Mouse (Mus musculus): Measurements from ENCODE around the gene Zzz3.

DNA sequence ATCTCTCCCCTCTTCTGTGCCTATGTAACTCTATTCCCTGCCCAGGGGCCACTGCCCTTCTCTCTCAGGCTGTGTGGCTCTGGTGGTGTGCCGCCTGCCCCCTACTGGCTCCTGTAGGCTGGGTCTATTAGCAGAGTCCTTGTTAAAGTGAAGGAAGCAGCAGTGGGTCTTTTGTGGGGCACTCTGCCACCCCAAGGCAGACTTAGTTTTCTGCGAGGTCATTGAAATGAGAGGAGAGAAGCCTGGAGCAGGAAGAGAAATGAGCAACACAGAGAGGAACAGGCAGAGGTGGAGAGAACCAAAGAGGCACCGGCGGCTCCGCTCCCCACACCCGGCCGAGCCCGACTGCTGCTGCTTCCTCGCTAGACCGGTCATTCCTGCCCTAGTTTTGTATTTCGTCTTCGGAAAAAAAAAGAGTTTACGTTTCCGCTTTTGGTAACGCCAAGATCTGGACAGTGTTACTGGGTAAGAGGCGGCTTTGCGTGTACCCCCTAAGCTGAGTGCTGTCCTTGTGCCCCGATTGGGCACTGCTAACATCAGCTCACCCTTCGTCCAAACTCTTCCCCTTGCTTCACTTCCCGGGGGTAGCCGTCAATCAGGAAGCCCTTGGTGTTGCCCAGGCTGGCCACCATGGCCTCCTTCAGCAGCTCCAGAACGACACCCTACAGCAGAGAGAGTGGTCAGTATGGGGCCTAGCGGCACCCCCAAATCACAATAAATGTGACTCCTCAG, 82.7 kb downstream of the Zzz3 start:
- TF ChIP-seq POLR2A (IDR thresholded peaks at IDR 0.05; ENCODE audit: control insufficient read depth, extremely low read depth, insufficient read depth, low read length, poor library complexity) = no peak
- TF ChIP-seq CTCF (IDR thresholded peaks at IDR 0.05; ENCODE audit: borderline replicate concordance, control insufficient read depth, extremely low read depth, insufficient read depth, low read length, poor library complexity) = peak; percentile 59; the same call in 1 of the 2 replicates
